Mouse (Mus musculus): ENCODE results near the gene Rap1b. TPM values are rescaled to one million over a fixed set of nuclear protein-coding genes. Genes with fewer than 3 reads are reported as not detected.

Rap1b gene
- total RNA-seq, 4 experiments from 2014 or later: 52.8 to 55.2 (median 53.2) TPM

DNA sequence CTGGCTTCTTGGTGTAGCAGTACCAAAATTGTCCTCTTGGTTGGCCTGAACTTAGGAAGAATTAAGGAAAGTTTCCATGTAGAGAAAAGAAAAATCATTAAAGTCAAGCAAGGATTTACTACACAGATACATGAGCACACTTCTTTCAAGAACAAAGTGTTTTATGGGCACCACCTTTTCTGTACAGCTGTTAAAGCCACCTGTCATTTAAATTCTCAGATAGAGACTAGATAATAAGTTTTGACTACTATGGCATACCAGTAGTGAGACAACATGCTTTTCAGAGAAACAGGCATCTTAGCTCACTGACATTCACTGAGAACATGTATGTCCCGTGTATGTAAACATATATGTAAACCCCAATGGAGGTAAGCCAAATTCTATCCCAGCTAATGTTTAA lies 55.8 kb downstream of the Rap1b start:
- DNase-seq (ENCODE audit: low spot score in 2 of 2): no peak

DNA sequence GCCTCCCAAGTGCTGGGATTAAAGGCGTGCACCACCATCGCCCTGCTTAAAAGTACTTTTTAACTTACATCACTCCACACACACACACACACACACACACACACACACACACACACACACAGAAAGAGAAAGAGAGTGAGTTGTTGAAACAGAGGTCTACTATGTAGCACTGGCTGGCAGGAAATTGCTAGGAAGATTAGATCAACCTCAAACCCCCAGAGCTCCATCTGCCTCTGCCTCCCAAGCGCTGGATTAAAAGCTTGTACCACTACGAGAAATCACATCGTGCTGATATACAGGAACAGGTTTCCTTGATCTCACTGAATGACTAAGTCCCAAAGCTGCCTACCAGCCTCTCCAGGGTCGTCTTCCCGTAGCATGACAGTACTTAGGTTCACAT lies 61.2 kb downstream of the Rap1b start:
- no peak for DNase-seq (ENCODE audit: low spot score in 2 of 2)

DNA sequence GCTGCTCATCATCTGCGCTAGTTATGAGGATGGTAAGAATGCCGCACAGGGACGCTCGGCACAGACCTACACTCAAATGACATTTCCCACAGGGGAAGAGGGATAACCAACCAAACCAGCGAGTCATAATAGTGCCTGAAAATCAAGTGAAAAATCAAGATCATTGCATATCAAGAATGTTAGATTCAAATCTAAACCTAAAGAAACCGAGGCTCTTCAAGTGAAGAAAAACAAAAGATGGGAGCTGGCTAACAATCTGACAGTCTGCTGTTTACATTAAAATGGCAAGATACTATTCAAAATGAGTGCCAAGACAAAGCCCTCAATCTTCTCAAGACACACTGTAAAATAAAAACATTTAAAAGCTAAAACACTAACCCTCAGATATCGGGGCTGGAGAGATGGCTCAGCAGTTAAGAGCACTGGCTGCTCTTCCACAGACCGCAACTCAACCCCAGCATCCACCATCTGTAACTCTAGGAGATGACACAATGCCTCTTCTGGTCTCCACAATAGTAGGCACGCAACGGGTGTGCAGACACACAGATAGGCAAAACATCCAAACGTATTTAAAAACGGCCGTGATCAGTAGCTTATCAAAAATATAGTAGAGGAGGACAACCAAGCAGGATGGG lies 61.9 kb downstream of the Rap1b start:
- no peak for DNase-seq (ENCODE audit: low spot score in 2 of 2)

DNA sequence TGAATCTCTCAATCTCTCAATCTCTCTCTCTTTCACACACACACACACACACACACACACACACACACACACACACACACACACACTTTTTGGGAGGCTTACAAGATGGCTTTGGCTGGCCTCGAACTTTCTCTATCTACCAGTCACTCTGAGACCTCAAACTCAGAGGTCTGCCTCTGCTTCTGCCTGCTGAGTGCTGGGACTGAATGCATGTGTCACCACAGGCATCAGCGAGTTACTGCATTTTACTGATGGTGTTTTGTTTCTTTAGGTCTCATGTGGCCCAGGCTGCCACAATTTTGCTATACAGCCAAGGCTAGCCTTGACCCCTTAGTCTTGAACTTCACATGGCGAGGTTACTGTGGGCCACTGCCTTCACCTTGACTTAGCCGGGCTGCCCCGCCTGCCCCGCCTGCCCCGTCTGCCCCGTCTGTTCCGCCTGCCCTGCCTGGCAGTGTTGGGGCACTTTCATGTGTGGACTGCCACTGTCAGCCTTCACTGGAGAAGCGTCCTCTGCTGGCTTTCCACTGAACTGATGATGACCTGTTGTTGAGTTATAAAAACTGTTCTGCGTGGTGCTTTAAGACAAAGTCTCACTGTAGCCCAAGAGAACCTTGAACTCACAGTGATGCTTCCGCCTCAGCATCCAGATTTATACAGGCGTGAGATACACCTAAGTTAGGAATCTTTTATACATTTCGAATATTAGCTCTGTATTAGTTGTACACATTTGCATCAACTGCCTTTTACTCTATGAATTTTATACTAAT lies 63.2 kb downstream of the Rap1b start:
- DNase-seq (ENCODE audit: low spot score in 2 of 2): no peak

DNA sequence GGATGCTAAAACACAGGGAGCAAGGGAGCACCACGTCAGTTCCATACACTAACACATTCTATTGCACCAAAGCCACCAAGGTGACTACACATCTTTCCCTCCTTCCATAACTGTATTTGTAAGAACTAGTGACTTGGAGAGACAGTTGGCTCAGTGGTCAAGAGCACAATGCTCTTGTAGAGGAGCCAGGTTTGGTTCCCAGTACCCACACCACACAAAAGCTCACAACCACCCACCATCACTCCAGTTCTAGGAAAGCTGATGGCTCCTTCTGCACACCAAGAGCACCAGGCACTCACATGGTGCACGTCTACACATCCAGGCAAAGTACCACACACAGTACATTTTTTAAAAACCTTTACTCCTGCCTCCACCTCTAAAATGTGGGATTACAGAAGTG lies 63.8 kb downstream of the Rap1b start:
- DNase-seq (ENCODE audit: low spot score in 2 of 2): no peak

DNA sequence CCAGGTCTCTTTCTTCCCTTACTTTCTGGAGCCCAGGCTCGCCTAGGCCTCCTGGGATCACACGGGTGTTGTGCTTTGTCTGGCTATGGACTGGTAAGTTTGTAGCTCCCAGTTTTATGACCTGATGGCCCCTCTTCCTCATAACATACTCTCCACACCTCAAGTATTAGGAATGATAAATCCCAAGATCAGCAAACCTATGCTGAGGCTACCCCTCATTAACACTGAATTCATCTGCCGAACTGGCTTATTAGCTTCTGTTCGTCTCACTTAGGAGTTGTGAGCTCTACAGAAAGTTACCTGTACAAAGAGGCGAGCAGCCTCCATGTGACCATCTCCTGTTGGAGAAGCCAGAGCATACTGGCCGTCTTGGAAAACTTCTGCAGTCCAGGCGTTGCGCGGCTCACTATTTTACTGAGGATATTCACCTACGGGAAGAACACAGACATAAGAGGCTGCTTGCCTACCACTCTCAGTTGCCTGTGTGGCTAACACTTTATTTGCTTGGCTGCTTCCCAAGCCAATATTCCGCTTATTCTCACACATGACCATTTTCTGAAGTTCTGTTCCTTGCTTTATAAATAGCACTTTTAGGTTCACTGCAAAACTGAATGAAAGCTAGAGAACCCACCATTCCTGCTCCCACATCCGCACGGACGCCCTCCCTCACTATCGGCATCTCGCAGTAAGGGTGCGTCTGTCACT lies 64.7 kb downstream of the Rap1b start:
- DNase-seq (ENCODE audit: low spot score in 2 of 2): no peak

DNA sequence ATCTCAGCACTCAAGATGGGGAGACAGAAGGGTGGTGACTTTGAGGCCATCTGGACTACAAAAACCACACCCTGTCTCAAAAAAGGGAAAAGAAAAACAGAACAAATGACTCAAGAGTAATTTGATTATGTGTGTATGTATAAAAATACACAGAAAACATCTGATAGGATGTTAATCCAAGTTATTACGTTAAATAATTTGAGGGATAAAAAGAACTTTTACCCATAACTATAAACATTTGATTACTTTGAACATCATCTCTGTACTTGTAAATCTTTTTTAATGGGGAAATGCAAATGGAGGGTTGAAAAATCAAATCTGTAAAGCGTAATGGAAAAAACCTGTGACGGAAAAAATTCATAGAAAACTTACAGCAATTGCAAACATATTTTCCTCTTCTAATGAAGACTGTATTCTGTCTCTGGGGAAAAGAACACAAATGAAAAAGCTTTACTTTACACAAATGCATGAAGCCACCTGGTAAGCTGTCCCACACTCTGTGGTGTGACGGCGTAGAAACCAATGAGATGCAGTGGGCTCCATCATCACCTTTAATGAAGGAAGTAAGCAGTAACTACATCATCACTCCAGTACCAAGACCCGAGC lies 65.4 kb downstream of the Rap1b start:
- DNase-seq (ENCODE audit: low spot score in 2 of 2): no peak

DNA sequence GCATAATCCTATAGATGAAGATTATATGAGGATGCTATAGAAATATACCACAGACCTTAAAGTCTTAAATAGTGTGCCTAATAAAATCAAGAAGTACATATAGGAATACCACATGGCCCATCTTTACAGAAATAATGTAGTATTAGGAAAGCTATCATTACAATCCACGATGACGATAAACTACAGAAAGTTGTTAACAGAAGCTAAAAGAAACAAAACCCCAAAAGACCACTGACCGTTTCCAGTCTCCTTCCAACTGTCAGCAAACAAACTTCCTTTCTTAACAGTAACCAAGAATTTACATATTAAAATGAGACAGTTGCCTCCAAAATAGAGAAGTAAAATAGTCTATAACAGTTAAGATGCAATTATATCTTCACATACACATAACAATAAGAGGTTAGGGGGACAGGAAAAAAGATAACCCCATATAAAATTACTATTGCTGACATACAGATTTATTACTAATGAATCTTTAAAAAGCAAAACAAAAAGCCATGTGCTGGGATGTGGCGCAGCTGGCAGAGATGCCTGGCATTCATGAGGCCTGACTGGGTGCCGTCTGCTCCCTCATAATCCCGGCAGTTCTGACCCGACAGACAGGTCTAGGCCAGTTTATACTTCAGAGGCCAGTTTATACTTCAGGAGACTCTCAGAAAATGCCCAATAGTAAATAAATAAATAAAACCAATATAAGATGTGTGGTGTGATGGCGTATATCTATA lies 66.1 kb downstream of the Rap1b start:
- no peak for DNase-seq (ENCODE audit: low spot score in 2 of 2)

DNA sequence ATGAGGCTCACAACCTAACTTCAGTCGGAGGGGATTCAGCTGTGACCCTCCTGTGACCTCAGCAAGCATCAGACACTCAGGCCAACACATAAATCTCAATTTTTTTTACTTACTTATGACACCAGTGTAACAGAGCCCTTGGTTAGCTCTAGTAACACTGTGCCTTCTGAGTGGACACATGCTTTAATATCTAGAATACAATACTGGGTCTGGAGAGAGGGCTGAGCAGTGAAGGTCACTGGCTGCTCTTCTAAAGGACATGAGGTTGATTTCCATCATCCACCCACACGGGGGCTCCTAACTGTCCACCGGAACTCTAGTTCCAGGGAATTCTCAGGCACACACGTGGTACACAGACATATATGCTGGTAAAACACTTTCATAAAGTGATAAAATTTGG lies 66.9 kb downstream of the Rap1b start:
- DNase-seq (ENCODE audit: low spot score in 2 of 2): no peak

DNA sequence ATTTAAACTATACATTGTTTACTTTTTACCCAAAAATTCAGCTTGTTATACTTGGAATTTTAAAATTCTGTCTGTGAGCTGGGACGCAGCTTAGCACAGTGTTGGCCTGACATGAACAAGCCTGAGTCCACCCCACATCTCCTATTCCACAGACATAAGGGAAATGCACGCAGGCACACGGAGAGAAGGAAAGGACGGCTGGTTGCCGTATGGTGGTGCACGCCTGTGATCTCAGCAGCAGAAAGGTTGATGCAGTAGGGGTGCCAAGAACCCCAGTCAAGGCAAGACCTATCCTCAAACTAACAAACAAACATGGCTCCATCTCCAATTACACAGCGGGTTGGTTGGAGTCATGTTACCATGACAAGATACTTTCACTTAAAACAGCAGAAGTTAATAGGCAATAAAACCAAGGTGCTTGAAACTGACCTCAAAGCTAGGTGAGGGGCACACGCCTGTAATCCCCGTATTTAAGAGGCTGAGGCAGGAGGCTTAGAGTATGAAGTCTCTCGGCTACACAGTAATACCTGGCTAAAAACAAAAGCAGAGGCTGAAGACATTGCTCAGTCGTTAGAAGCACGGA lies 67.4 kb downstream of the Rap1b start:
- no peak for DNase-seq (ENCODE audit: low spot score in 2 of 2)

DNA sequence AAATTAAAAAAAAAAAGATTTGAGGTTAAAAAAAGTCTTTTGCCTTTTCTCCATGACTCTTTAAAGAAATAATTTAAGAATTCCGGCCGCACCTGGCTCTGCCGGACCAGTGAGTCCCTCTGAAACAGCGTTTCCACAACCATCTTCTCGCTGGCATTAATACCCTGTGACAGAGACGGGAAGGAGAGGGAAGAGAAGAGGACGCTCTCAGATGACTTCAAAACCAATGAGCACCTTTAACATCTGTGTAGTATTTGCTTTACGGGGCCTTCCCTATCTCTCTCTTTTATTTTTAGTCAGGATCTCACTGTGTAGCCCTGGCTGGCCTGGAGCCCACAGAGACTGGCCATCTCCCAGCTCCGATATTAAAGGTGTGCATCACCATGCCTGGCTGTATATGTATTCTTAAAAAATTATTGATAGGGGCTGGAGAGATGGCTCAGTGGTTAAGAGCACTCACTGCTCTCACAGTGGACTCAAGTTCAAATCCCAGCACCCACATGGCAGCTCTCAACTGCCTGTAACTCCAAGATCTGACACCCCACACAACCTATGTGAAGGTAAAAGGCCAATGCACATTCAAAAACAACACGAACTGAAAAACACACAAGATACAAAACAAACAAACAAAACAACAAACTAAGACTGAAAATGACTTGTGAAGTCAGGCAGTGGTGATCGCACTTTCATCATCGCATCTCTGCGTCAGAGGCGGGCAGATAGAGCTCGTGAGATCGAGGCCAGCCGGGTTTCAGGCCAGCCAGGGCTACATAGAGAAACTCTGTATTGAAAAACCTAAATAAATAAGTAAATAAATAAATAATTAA lies 68.1 kb downstream of the Rap1b start:
- DNase-seq (ENCODE audit: low spot score in 2 of 2): no peak

DNA sequence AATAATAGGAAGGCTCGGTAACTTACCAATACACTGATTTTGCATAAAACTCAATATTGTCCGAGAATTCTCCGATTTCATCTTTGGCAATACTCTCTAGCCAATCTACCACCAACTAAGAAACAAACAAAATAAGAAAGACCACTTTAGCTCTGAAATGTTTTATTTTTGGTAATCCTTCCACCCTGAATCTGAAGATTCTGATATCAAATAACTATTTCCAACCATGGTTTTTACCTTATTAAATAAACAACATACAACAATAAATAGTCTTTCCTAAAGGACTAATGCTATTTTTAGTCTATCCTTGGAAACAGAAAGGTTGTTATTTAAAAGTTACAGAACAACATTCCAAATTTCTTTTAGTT lies 68.7 kb downstream of the Rap1b start:
- no peak for DNase-seq (ENCODE audit: low spot score in 2 of 2)

DNA sequence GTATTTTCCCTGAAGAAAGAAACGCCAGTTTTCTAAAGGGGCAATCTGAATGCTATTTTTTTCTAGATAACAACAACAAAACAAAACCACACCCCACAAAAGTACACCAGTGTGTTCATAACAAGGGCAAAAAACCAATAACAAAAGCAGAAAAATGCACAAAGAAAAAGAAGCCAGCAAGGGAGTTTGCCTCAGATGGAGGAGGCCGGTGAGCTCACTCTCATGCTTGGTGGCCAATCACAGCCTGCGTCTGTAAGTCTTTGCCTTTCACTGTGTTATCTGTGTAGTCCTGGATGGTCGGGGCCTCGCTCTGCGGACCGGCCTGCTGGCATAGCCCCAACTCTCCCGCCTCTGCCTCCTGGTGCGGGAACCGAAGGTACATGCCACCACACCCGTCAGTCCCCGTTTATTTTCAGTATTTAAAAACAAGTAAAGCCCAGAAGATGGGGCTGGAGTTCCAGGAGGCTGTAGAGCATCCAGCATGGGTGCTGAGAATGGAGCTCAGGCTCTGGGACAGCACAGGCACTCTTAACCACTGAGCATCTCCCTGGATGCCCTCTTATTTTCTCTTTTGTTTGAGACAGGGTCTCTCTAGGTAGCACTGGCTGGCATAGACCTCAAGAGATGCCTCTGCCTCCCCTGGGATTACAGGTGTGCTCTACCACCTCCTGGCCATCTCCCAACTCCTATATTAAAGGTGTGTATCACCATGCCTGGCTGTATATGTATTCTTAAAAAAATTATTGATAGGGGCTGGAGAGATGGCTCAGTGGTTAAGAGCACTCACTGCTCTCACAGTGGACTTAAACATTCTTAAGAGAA lies 69.3 kb downstream of the Rap1b start:
- DNase-seq (ENCODE audit: low spot score in 2 of 2): no peak

DNA sequence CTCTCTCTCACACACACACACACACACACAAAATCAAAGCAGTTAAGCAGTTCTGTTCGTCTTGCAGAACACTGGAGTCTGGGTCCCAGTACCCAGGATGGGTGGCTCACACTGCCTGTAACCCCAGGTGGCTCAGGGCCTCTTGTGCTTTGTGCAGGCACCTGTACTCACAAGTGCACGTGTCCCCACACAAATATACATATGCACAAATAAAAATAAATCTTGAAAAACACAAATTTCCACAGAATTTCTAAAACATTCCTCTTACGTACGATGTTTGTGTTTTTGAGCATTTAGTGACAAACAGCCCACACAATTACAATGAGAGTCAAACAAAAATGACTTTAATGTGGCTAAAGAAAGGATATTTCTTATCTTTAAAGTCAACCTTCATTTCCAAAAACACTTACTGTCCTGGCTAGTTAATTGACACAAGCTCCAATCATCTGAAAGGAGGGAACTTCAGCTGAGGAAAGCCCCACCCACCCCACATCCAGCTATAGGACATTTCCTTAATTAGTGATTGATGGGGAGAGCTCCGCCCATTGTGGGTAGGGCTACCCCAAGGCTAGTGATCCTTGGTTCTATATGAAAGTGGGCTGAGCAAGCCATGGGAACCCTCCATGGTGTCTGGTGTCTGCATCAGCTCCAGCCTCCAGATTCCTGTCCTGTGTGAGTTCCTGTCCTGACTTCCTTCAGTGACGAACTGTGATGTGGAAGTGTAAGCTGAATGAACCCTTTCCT lies 70.3 kb downstream of the Rap1b start:
- DNase-seq (ENCODE audit: low spot score in 2 of 2): no peak

DNA sequence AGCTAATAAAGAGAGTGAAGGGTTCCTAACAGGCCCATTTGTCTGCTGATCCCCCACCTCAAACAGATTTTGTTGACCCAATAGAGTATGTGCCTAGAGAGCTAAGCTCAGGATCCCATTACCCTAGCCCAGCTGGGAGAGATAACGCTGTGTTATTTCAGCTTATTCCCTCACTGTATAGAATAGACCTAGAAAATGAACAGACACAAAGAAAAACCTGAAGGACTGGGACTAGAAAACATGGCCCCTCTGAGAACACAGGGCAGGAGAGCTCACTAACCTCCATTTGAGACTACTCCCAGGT lies 71.1 kb downstream of the Rap1b start:
- no peak for DNase-seq (ENCODE audit: low spot score in 2 of 2)

DNA sequence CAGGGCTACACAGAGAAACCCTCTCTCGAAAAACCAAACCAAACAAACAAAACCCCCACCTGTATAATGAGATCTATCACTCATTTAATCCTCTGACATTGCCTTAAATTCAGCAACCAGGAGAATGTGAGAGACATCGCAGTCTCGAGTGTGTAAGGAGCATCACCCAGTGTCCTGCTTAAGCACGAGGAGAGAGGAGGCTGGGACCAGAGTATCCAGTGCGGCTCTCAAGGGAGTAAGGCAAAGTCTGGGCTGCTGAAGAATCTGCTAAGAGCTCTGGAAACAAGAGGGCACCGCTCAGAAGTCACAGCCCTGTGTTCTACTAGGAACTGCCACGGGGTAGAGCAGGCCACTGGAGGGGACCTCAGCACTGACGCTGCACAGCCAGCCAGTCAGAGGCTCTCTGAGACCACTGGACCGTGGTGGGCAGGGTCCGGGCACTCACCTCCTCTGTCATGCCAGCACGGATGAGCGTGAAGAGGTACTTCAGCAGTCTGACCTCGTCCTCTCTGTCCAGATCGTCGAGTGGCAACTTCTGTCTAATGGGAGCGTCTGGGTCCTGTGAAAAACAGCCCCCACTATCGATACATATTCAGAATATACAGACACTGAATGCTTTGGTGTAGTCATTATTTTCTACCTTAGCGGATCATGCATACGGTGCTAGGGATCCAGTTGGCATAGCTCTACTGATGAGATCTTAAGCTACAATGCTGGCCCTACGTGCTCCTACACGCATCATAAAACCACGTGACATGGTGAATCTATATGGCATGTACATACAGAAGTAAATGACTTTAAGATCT lies 71.6 kb downstream of the Rap1b start:
- no peak for DNase-seq (ENCODE audit: low spot score in 2 of 2)

DNA sequence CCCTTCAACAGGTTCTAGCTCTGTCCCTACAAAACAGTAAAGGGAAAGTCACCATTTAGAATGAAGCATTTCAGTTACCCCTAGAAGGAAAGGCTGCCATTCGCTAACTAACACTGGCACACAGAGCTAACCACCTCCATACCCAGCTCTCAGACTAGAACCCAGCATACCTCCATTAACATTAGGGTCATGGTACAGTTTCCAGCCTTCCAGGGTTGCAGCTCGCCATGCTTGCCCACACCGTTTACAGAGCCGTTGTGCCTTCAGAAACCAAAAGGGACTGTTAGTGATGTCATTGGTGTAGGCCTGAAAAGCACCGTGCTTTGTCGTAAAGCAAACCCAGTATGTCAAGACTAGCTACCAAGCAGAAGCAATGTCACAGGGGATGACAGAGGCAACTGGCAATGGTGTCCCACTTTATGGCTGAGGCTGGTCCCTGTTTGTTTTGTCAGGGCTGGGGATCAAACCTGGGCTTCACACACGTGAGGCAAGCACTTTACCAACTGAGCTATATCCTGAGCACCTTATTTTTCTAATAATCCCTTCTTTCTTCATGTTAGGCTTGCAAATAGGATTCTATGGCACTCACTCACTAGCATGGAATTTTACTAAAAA lies 72.6 kb downstream of the Rap1b start:
- no peak for DNase-seq (ENCODE audit: low spot score in 2 of 2)

All from left cerebral cortex, adult 8-10 months (tissue).